ENCODE assay signal across 8 mouse cellular contexts in the genomic region with DNA sequence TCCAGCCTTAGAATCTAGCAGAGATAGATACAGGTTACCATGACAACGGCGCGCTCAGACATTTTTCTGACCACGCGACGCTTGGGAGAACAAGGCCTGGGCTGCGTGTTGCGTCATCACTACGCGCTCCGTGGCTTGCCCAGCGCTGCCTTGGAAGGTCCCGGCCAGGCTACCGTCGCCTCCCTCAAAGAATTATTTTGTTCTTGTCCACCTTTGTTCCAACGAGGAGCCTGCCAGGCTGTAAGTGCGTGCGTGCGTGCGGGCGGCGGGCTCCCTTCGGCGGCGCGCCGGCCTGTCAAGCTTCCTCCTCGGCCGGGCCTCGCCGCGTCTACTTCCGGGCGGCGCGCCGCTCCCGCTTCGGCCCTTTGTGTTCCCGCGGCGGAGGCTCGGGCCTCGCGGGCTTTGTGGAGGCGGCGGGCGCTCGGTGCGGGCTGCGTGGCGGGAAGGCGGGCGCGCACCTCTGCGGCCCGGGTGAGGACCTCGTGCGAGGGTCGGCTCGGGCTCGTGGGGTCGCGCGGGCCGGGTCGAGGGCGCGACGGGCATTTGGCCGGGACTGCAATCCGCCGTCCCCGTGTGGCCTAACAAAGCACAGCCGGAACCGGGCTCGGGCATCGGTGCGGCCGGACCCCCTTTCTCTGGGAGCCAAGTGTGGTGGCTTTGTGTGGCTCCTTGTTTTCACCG. TPM values are rescaled to one million over a fixed set of nuclear protein-coding genes. Genes with fewer than 3 reads are reported as not detected.
DNase-seq lines count a peak whose midpoint lies in the region; ATAC-seq lines count a peak whose summit lies in the region.

A gene (plus strand): TSS at position 93 of the 681 bp plus-strand sequence.

- H3K4me2 ChIP-seq in kidney, embryonic 15.5 days: peak within 1 kb of the TSS; percentile 72

- no peaks in the 10 kb centered on the region for H3K9me3 ChIP-seq in heart, embryonic 10.5 days
- no peaks in the 10 kb centered on the region for H3K9me3 ChIP-seq in kidney, embryonic 15.5 days (replicated peaks)

- ATAC-seq in erythroblast, adult 5-6 weeks (replicated peaks; ENCODE audit: low FRiP score, poor library complexity, severe bottlenecking): peak; percentile 94
- ATAC-seq in kidney, embryonic 15.5 days (replicated peaks; ENCODE audit: low FRiP score): peak; percentile 95
- peak; percentile 93 for ATAC-seq in monocyte, adult 5-6 weeks (replicated peaks; ENCODE audit: insufficient number of reproducible peaks, low FRiP score, low TSS enrichment, poor library complexity, severe bottlenecking)

- peaks cover 36% of the 10 kb centered on the region for H3K36me3 ChIP-seq in heart, embryonic 10.5 days
- H3K36me3 ChIP-seq in kidney, embryonic 15.5 days: peaks cover 37% of the 10 kb centered on the region

- H3K4me3 ChIP-seq in heart, embryonic 10.5 days: peak within 1 kb of the TSS; percentile 92
- H3K4me3 ChIP-seq in kidney, embryonic 15.5 days (replicated peaks): peak within 1 kb of the TSS; percentile 86

- H3K4me1 ChIP-seq in heart, embryonic 10.5 days: peaks cover 5% of the 10 kb centered on the region; the same call in 1 of the 2 replicates
- H3K4me1 ChIP-seq in kidney, embryonic 15.5 days: peaks cover 11% of the 10 kb centered on the region

- DNase-seq in B cell, adult 2 months: peak; percentile 86 to 91
- DNase-seq in brain, adult 2 months (ENCODE audit: low read depth, low spot score): peak; percentile 99
- peak; percentile 96 for DNase-seq in heart, embryonic 10.5 days (ENCODE audit: low spot score)
- DNase-seq in liver: peak; percentile 88
- DNase-seq in spleen, postnatal 4 days (ENCODE audit: low spot score in 2 of 2): peak; percentile 78 to 90

- peak within 1 kb of the TSS; percentile 93 for H3K9ac ChIP-seq in kidney, embryonic 15.5 days

- H3K27me3 ChIP-seq in heart, embryonic 10.5 days (ENCODE audit: insufficient read depth, poor library complexity, severe bottlenecking): no peaks in the 10 kb centered on the region
- H3K27me3 ChIP-seq in kidney, embryonic 15.5 days: no peaks in the 10 kb centered on the region

- peak within 1 kb of the TSS; percentile 99 for H3K27ac ChIP-seq in heart, embryonic 10.5 days
- H3K27ac ChIP-seq in kidney, embryonic 15.5 days: peak within 1 kb of the TSS; percentile 96

- under 1% methylated on average over 81 of the region's 81 CpGs for WGBS in heart, embryonic 10.5 days
- WGBS in kidney, embryonic 15.5 days: under 1% methylated on average over 75 of the region's 81 CpGs

RNA-seq across cellular contexts. Expression of the gene that starts here (rescaled TPM):
- 10.4 and 21.5 TPM in 2 replicates for total RNA-seq in erythroblast, adult 5-6 weeks (2015; ENCODE audit: low replicate concordance)
- 9.6 and 14.1 TPM in 2 replicates for total RNA-seq in erythroblast, adult 5-6 weeks (2017; ENCODE audit: low replicate concordance)
- 56.3 and 67.1 TPM in 2 replicates for polyA plus RNA-seq in heart, embryonic 10.5 days (2016; fragmentation: Nextera tagmentation; extraction: Ambion mirVana)
- polyA plus RNA-seq in kidney, embryonic 15.5 days (2015; fragmentation: Nextera tagmentation; extraction: Ambion mirVana): 67.0 and 70.6 TPM in 2 replicates
- total RNA-seq in monocyte, adult 5-6 weeks (2017): 40.4 to 63.9 TPM (median 41.7 TPM) in 3 replicates

Comparison
In these comparisons a context has a peak if more than half of its experiments do, and no peak if none do; other contexts are left out.
1. Peak in every context shown above with its lines: DNase-seq, ATAC-seq, H3K4me3 ChIP-seq and H3K27ac ChIP-seq.